Mouse (Mus musculus) hindbrain, embryonic 13.5 days (tissue): Measurements from ENCODE around the gene Zfp46. TPM values are rescaled to one million over a fixed set of nuclear protein-coding genes. Genes with fewer than 3 reads are reported as not detected.

Source experiments
- ATAC-seq: fragments of 200-750 bp; cut with Nextera tagmentation; 2 replicates; pipeline ENCODE4 v1.8.0; 2017; ENCODE audit warnings: moderate TSS enrichment; ENCODE audit not compliant: low FRiP score
- H3K27ac ChIP-seq: fragments of 300-500 bp; sonication (generic); 2 replicates; pipeline ENCODE4 v1.5.1; 2015; ENCODE audit warnings: inconsistent platforms, mild to moderate bottlenecking, moderate library complexity
- H3K27me3 ChIP-seq: fragments of 300-500 bp; sonication (generic); 2 replicates; pipeline ENCODE4 v1.6.1; 2015; ENCODE audit warnings: mild to moderate bottlenecking, inconsistent platforms
- H3K36me3 ChIP-seq: fragments of 300-500 bp; sonication (generic); 2 replicates; pipeline ENCODE4 v1.6.1; 2015; ENCODE audit warnings: mild to moderate bottlenecking, inconsistent platforms
- H3K4me1 ChIP-seq: fragments of 300-500 bp; sonication (generic); replicated peaks from 2 replicates; pipeline ENCODE4 v1.6.1; 2015; ENCODE audit warnings: inconsistent platforms
- H3K4me2 ChIP-seq: fragments of 300-500 bp; sonication (generic); 2 replicates; pipeline ENCODE4 v1.6.1; 2015; ENCODE audit warnings: inconsistent platforms, mild to moderate bottlenecking, moderate library complexity
- H3K4me3 ChIP-seq: fragments of 300-500 bp; sonication (generic); 2 replicates; pipeline ENCODE4 v1.5.1; 2015; ENCODE audit warnings: mild to moderate bottlenecking, inconsistent platforms
- H3K9ac ChIP-seq: fragments of 300-500 bp; sonication (generic); 2 replicates; pipeline ENCODE4 v1.6.1; 2015; ENCODE audit warnings: mild to moderate bottlenecking, inconsistent platforms
- H3K9me3 ChIP-seq: fragments of 300-500 bp; sonication (generic); 2 replicates; pipeline ENCODE4 v1.6.1; 2016; ENCODE audit warnings: inconsistent platforms
- WGBS: fragments of 180-500 bp; shearing (Covaris S2); methylation state at CpG from one replicate; pipeline ENCODE4 v1.1.7; 2015; 5-methylcytosine and 5-hydroxymethylcytosine counted together
- polyA plus RNA-seq: library from polyadenylated mRNA; unstranded; fragments of >200 nt; fragmentation: Nextera tagmentation; extraction: Ambion mirVana; gene quantifications from 2 replicates; pipeline ENCODE4 v1.2.1, GENCODE M21; 2015

Zfp46 gene
- polyA plus RNA-seq, 1 experiment from 2014 or later: 41.3 TPM

DNA sequence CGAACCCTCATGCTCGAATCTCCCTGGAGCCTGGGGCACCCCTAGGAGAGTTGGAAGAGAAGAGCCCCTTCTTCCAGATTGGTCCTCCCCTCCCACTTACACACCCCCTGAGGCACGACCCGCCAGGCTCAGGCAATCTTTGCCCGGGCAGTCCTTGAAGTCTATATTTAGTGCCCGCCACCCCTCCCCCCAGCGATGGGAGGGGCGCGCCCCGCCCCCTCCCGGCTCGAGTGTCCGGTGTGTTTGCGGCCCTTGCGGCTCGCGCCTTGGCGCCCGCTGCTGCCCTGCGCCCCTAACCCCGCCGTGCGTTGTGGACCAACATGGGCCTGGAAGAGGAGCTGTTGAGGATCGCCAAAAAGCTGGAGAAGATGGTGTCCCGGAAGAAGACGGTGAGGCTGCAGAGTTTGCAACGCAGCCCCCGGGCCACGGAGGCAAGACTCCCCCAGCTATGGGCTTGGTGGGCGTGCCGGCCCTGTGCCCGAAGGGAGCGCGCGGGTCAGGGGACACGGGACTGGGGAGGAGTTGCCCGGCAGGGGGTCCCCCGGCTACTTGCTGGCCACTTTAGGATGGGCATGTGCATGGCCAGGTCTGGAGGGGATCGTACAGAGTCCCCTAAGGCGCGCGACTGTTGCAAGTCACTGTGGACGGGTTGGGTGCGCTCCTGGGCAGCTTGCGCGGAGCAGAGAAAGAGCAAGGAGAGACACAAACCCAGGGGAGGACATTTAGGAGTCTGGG lies 36.6 kb upstream of the Zfp46 start, which contains the start of gene Tcea3:
Tcea3 (plus strand) TSS at position 1 of the 735 bp plus-strand sequence.
- ATAC-seq: no peak; the same call in 1 of the 2 replicates
- H3K27me3 ChIP-seq: peaks cover 92% of the 10 kb centered on the region
- H3K4me2 ChIP-seq: peak within 1 kb of the TSS; percentile 62
- H3K9ac ChIP-seq: peak within 1 kb of the TSS; percentile 58
- peaks cover 5% of the 10 kb centered on the region; the same call in 1 of the 2 replicates for H3K36me3 ChIP-seq
- H3K9me3 ChIP-seq: no peaks in the 10 kb centered on the region
- H3K27ac ChIP-seq: no peak within 1 kb of the TSS
- H3K4me3 ChIP-seq: peak within 1 kb of the TSS; percentile 38
- peaks cover 39% of the 10 kb centered on the region for H3K4me1 ChIP-seq
- WGBS: under 1% methylated on average over 46 of the region's 46 CpGs

DNA sequence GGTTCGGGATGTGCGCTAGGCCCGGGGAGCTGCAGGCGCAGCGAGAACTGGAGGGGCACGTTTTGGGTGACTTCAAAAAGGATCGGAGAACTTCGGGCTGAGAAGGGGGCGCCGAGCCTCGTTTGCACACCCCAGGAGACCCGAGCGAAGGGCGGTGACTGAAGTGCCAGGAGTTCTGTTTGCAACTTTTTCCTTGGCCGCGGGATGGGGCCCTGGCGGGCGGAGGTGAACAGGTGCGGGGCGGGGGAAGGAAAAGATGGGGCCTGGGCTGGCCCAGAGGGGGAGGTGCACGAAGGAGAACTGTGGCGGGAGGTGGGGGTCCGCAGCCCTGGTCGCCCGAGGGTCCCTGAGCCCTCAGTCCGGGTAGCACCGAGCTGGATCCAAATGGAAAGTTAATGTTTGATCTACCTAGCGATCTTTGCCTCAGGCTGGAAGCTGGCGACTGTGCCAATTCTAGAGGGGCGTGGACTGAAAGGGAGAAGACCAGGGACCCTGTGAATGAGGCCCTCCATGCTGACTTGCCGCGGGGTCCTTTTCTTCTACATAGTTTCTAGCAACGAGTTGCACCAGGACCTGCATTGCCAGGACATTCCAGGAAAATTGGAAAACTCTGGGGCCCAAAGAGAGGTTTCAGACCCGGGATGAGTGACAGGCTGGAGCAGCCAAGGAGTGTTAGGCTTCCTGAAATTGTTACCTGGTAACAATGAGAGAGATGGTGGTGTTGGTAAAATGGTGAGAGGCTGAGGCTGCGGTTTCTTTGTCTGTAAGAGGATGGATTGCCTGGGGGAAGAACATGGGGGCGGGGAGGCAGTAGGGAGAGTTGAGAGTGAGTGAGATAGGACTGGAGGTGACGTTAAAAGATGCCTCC lies 35.8 kb upstream of the Zfp46 start:
- Histone ChIP-seq H3K9me3 (no peaks in the 10 kb centered on the region), H3K4me2 (peak overlapping the region; percentile 62), H3K27me3 (peaks cover 93% of the 10 kb centered on the region), H3K4me3 (peak overlapping the region; percentile 38), H3K4me1 (peaks cover 39% of the 10 kb centered on the region), H3K36me3 (peaks cover 1% of the 10 kb centered on the region; the same call in 1 of the 2 replicates), H3K9ac (peak overlapping the region; percentile 58; the same call in 1 of the 2 replicates), H3K27ac (no peak overlapping the region)
- ATAC-seq: no peak
- under 1% methylated on average over 37 of the region's 37 CpGs for WGBS

DNA sequence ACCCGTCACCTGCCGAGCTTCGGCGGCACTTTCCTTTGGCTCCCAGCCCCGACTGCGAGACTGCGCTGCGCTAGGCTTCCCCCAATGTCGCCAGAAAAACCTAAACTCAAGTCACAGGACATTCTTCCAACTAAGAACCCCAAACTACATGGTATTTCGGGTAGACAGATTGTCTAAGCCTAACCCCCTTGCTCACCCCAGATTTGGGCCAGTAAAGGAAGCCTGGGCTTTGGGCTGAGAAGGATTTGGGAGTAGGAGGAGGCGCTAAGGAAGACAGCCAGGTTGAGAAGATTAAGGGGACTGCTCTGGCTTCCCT lies 35.2 kb upstream of the Zfp46 start:
- H3K36me3 ChIP-seq: no peaks in the 10 kb centered on the region
- ATAC-seq: no peak
- H3K4me2 ChIP-seq: no peak overlapping the region
- H3K27me3 ChIP-seq: peaks cover 87% of the 10 kb centered on the region
- H3K27ac ChIP-seq: no peak overlapping the region
- no peaks in the 10 kb centered on the region for H3K9me3 ChIP-seq
- H3K9ac ChIP-seq: no peak overlapping the region
- WGBS: 5% methylated on average over 11 of the region's 11 CpGs
- H3K4me3 ChIP-seq: peak overlapping the region; percentile 38; the same call in 1 of the 2 replicates
- H3K4me1 ChIP-seq: peaks cover 39% of the 10 kb centered on the region

DNA sequence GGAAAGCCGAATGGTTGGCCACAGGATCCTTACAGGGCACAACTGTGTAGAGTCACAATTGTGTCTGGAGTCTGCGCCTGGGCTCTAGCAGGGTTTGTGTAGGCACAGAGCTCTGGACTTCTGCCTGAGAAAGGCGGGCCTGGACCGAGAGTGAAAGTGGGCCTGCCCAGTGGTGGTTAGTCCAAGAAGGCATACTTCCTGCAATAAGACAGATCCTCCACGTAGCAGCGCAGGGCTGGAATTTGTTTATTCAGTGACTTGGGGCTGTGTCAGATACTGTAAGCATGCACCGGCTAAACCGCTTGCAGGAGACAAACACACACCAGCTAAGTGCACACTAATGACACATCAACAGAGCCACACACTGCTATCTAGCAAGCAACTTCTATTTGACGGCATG lies 34.7 kb upstream of the Zfp46 start:
- Histone ChIP-seq H3K4me1 (peaks cover 39% of the 10 kb centered on the region), H3K4me2 (no peak overlapping the region), H3K9ac (no peak overlapping the region), H3K36me3 (no peaks in the 10 kb centered on the region), H3K27me3 (peaks cover 82% of the 10 kb centered on the region), H3K9me3 (no peaks in the 10 kb centered on the region), H3K27ac (no peak overlapping the region), H3K4me3 (no peak overlapping the region)
- no peak for ATAC-seq
- WGBS: 51% methylated on average over 9 of the region's 9 CpGs

DNA sequence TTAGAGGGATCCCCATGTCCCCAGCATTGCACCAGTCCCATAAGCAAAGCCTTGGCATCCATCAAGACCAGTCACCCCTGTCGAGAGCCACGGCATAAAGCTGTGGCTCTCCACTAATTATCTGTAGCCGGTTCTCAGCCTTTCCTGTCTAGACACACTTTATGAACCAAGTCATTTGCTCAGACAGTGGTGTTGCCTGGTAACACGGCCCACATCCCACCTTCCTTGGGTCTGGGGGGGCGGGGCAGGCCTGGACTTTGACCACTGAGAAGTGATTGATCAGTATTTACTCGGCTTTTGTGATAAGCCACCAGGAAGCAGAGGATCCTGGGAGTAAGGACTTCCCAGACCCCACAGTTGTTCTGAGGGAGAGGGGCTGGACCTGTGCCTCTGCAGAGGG lies 28.6 kb upstream of the Zfp46 start:
- no peaks in the 10 kb centered on the region; the same call in 1 of the 2 replicates for H3K4me1 ChIP-seq
- no peaks in the 10 kb centered on the region for H3K36me3 ChIP-seq
- WGBS: 35% methylated on average over 6 of the region's 6 CpGs
- H3K4me3 ChIP-seq: no peak overlapping the region
- no peaks in the 10 kb centered on the region for H3K9me3 ChIP-seq
- H3K4me2 ChIP-seq: no peak overlapping the region
- H3K9ac ChIP-seq: no peak overlapping the region
- H3K27me3 ChIP-seq: peaks cover 22% of the 10 kb centered on the region
- no peak overlapping the region for H3K27ac ChIP-seq
- ATAC-seq: no peak

DNA sequence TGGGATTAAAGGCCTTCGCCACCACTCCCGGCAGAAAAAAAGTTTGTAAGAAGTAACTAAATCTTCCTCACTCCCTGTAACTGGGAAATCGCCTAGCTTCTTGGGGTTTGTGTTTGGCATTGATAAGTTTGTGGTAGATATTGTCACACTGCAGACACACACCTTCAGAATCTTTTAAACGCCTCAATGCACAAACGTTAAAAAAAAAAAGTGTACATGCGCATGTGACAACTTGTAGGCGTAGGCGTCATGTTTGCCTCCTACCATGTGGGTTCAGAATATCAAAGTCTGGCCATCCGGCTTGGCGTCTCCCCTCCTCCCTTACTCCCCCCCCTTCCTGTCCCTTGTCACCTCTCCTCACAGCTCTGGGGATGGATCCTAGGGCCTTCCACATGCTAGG lies 27.8 kb upstream of the Zfp46 start:
- no peaks in the 10 kb centered on the region; the same call in 1 of the 2 replicates for H3K4me1 ChIP-seq
- H3K27ac ChIP-seq: no peak overlapping the region
- H3K4me2 ChIP-seq: no peak overlapping the region
- H3K27me3 ChIP-seq: peaks cover 14% of the 10 kb centered on the region
- ATAC-seq: no peak
- no peaks in the 10 kb centered on the region for H3K36me3 ChIP-seq
- H3K4me3 ChIP-seq: no peak overlapping the region
- H3K9me3 ChIP-seq: no peaks in the 10 kb centered on the region
- WGBS: 80% methylated on average over 10 of the region's 10 CpGs
- no peak overlapping the region for H3K9ac ChIP-seq

DNA sequence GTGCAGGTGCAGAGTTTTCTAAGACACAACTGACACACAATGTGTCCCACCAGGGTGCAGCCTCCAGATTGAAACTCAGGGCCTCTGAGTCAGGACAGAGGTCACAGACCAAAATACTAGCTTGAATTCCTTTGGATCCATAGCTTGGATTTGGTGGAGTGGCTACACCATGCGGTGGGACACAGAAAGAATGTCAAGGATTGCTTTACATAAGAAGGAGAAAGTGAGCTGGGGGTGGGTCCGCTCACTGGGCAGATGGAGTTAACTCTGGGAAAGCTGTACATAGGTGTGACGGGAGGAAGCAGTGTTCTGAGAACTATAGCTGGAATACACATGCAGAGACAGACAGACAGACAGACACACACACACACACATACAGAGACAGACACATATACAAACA lies 24.6 kb upstream of the Zfp46 start:
- Histone ChIP-seq H3K4me1 (no peaks in the 10 kb centered on the region; the same call in 1 of the 2 replicates), H3K9me3 (no peaks in the 10 kb centered on the region), H3K27ac (no peak overlapping the region), H3K9ac (no peak overlapping the region), H3K4me3 (no peak overlapping the region), H3K27me3 (peaks cover 3% of the 10 kb centered on the region; the same call in 1 of the 2 replicates), H3K36me3 (no peaks in the 10 kb centered on the region), H3K4me2 (no peak overlapping the region)
- WGBS: 57% methylated on average over 3 of the region's 3 CpGs
- ATAC-seq: no peak

DNA sequence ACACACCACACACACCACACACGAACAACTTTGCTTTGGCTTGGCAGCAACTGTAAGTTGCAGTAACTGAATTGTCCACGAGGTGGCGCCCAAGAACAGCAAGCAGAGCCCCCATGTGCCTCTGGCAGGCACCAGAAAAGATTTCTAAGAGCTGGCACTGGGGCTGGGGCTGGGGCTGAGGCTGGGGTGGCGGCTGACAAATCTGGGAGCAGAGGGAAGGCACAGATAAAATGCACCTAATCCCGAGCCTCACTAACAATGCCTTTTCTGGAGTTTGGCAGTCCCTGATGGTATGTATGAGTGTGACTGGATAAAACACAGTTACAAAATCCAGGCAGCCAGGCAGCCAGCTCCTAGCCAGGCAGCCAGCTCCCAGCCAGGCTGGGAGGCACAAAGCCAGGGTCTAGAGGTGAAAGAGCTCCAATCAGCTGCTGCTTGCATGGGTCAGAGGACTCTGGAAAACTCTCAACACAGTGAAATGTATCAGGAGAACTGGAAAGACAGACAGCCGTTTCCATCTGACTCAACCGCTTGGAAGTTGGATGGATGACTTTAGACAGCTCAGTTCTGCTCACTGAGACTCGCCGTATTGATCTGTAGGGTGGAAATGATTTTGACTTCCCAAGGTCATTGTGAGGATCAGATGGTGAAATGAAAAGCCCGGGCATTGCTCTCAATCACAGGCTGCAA lies 23.8 kb upstream of the Zfp46 start:
- Histone ChIP-seq H3K27ac (no peak overlapping the region), H3K4me2 (no peak overlapping the region), H3K9ac (peak overlapping the region; percentile 13; the same call in 1 of the 2 replicates), H3K9me3 (no peaks in the 10 kb centered on the region), H3K4me1 (no peaks in the 10 kb centered on the region; the same call in 1 of the 2 replicates), H3K27me3 (peaks cover 6% of the 10 kb centered on the region; the same call in 1 of the 2 replicates), H3K4me3 (no peak overlapping the region), H3K36me3 (no peaks in the 10 kb centered on the region)
- 40% methylated on average over 10 of the region's 10 CpGs for WGBS
- 0 out of 2 replicates have a peak, but pooled peaks have one; percentile 59 for ATAC-seq

DNA sequence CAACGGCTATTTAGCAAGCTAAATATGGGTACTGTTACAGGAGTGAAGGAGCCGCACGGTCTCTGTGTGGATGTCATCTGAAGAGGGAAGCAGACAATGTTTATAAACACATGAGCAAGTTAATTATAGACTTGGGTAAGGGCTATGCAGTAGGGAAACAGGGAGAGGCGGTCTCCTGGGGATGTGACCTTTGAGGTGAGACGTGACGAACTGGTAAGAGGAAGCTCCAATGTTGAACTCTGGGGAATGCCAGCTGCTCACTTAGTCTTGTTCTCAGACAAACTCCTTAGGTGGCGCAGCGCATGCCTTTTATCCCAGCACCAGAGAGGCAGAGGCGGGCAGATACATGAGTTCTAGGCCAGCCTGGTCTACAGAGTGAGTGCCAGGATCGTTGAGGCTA lies 22.6 kb upstream of the Zfp46 start:
- no peaks in the 10 kb centered on the region; the same call in 1 of the 2 replicates for H3K4me1 ChIP-seq
- no peak for ATAC-seq
- WGBS: 79% methylated on average over 10 of the region's 10 CpGs

DNA sequence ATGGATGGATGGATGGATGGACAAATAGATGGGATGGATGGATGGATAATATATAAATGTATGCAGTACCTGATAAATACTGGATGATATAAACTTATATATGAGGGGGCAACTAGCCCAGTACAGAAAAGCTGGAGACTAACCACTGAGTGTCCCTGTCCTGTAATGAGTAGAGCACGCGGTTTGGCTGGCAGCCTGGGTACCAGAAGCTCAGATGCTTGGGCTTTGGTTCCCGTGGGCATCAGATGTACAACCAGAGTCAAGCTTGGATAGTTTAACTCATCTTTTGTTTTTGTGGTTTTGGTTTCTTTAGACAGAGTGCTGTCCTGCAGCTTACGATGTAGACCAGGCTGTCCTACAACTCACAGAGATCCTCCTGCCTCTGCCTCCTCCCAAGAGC lies 20.9 kb upstream of the Zfp46 start:
- H3K27ac ChIP-seq: no peak overlapping the region
- no peak for ATAC-seq
- no peaks in the 10 kb centered on the region for H3K9me3 ChIP-seq
- no peak overlapping the region for H3K4me3 ChIP-seq
- no peaks in the 10 kb centered on the region; the same call in 1 of the 2 replicates for H3K4me1 ChIP-seq
- no peak overlapping the region for H3K9ac ChIP-seq
- no peak overlapping the region for H3K4me2 ChIP-seq
- WGBS: 98% methylated on average over 4 of the region's 4 CpGs
- H3K27me3 ChIP-seq: peaks cover 6% of the 10 kb centered on the region; the same call in 1 of the 2 replicates
- H3K36me3 ChIP-seq: no peaks in the 10 kb centered on the region

More for the DNA sequence above, 22.6 kb upstream of the Zfp46 start:
- Histone ChIP-seq H3K9ac (no peak overlapping the region), H3K9me3 (no peaks in the 10 kb centered on the region), H3K4me2 (no peak overlapping the region), H3K4me3 (no peak overlapping the region), H3K27ac (no peak overlapping the region), H3K27me3 (peaks cover 6% of the 10 kb centered on the region; the same call in 1 of the 2 replicates), H3K36me3 (no peaks in the 10 kb centered on the region)

DNA sequence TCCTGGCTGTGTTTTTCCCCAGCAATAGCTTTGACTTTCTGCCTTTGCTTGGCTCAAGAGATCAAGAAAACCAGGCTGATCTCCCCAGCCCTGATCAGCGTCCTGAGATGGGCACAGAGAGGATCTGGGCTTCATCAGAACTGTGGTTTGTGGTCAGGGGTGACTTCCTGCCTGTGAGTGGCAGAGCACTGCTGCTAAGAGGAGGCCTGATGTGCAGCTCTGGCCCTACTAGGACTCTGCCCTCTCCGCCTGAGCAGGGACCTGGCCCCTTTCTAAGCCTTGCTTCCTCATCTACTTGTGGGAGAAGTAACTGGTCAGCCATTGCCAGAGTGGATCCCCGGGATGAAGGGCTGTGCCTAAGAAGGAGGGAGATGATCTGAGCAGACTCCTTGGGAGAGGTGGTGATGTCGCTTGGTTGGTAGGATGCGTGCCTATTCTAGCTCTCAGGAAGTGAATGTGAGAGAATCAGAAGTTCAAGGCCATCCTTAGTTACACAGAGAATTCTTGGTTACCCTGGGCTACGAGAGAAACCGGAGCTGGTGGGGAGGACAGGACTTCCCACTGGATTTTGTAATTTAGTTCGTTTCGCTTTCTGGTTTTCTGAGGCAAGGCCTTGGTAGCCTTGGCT lies 17.7 kb upstream of the Zfp46 start:
- Histone ChIP-seq H3K27me3 (peaks cover 6% of the 10 kb centered on the region; the same call in 1 of the 2 replicates), H3K36me3 (no peaks in the 10 kb centered on the region), H3K27ac (no peak overlapping the region), H3K4me1 (no peaks in the 10 kb centered on the region), H3K9ac (no peak overlapping the region), H3K4me2 (no peak overlapping the region), H3K9me3 (no peaks in the 10 kb centered on the region), H3K4me3 (no peak overlapping the region)
- 86% methylated on average over 9 of the region's 9 CpGs for WGBS
- ATAC-seq: no peak
